Mouse (Mus musculus) liver, embryonic 14.5 days (tissue): ENCODE results near the gene Snrpa1. TPM values are rescaled to one million over a fixed set of nuclear protein-coding genes. Genes with fewer than 3 reads are reported as not detected.

ENCODE experiments used
- ATAC-seq: fragments of 200-750 bp; cut with Nextera tagmentation; 2 replicates; pipeline ENCODE4 v1.8.0; 2017; ENCODE audit warnings: moderate number of reproducible peaks, mild to moderate bottlenecking, moderate library complexity; ENCODE audit not compliant: insufficient read depth
- DNase-seq, 3 experiments: peaks; one replicate each; pipeline ENCODE4 v3.0.0-alpha.2; 2012 to 2013; ENCODE audit warnings: low read depth in 3 of 3, low spot score in 3 of 3
- H3K27ac ChIP-seq: fragments of 300-500 bp; sonication (generic); 2 replicates; pipeline ENCODE4 v1.5.1; 2014; ENCODE audit warnings: moderate library complexity, mild to moderate bottlenecking, control low read depth, inconsistent platforms
- H3K27me3 ChIP-seq: fragments of 300-500 bp; sonication (generic); 2 replicates; pipeline ENCODE4 v1.6.1; 2014; ENCODE audit warnings: mild to moderate bottlenecking, low read length, moderate library complexity; ENCODE audit not compliant: control insufficient read depth, insufficient read depth
- H3K36me3 ChIP-seq: fragments of 300-500 bp; sonication (generic); replicated peaks from 2 replicates; pipeline ENCODE4 v1.6.1; 2014; ENCODE audit warnings: low read depth; ENCODE audit not compliant: control insufficient read depth, insufficient read depth
- H3K4me1 ChIP-seq, 2 experiments: fragments of 200-500 bp in 1 of 2; fragments of 300-500 bp in 1 of 2; sonication (generic) in 1 of 2; replicated peaks; 2 replicates each; pipeline ENCODE4 v1.6.1; 2012 to 2014; ENCODE audit warnings: antibody characterized with exemption in 1 of 2, inconsistent platforms in 1 of 2, low read length in 1 of 2; ENCODE audit not compliant: control insufficient read depth in 2 of 2, insufficient read depth in 2 of 2
- H3K4me2 ChIP-seq: fragments of 300-500 bp; sonication (generic); 2 replicates; pipeline ENCODE4 v1.6.1; 2014; ENCODE audit warnings: low read depth, mild to moderate bottlenecking, control low read depth, moderate library complexity
- H3K4me3 ChIP-seq, 2 experiments: fragments of 200-500 bp in 1 of 2; fragments of 300-500 bp in 1 of 2; sonication (generic) in 1 of 2; 2 replicates each; pipeline ENCODE4 v1.5.1; 2012 to 2014; ENCODE audit warnings: low read depth in 2 of 2, low read length in 2 of 2, mild to moderate bottlenecking in 2 of 2, control low read depth in 1 of 2, inconsistent platforms in 1 of 2, moderate library complexity in 1 of 2; ENCODE audit not compliant: insufficient read depth in 1 of 2
- H3K9ac ChIP-seq: fragments of 300-500 bp; sonication (generic); replicated peaks from 2 replicates; pipeline ENCODE4 v1.6.1; 2014; ENCODE audit warnings: mild to moderate bottlenecking, control low read depth, moderate library complexity
- H3K9me3 ChIP-seq: fragments of 300-500 bp; sonication (generic); 2 replicates; pipeline ENCODE4 v1.6.1; 2016; ENCODE audit warnings: low read length, mixed read lengths; ENCODE audit not compliant: control insufficient read depth
- CTCF ChIP-seq: IDR thresholded peaks from 2 replicates; pipeline ENCODE4 v1.5.1; 2016; ENCODE audit warnings: antibody characterized with exemption, low read depth, control low read depth
- EP300 ChIP-seq: IDR thresholded peaks from 2 replicates; pipeline ENCODE4 v1.6.1; 2016; ENCODE audit warnings: antibody characterized with exemption, low read depth
- whole genome bisulfite sequencing: fragments of 180-500 bp; shearing (Covaris S2); extraction: QIAGEN DNeasy Blood & Tissue Kit; methylation state at CpG from one replicate; pipeline ENCODE4 v1.1.7; 2014; ENCODE audit not compliant: insufficient replicate concordance; 5-methylcytosine and 5-hydroxymethylcytosine counted together
- polyA plus RNA-seq, 2 experiments: library from polyadenylated mRNA; depleted of rRNA in 1 of 2; stranded (reverse) in 1 of 2; unstranded in 1 of 2; fragments of >200 nt; fragmentation: Nextera tagmentation in 1 of 2; extraction: Ambion mirVana in 1 of 2; gene quantifications; 2 replicates each; pipeline versions ENCODE4 v1.2.1 to v1.2.3; 2012 to 2014

Gene Snrpa1
- polyA plus RNA-seq, 2 experiments = 43.9 to 88.4 TPM

GRCm38 (mm10) chr7:66080231-66080613 is 21.4 kb downstream of the Snrpa1 start:
- peaks cover 24% of the 10 kb centered on the region for H3K36me3 ChIP-seq
- peak overlapping the region; percentile 89 for H3K4me2 ChIP-seq
- no peak for ATAC-seq
- H3K4me3 ChIP-seq = peak overlapping the region; percentile 76 to 78
- TF ChIP-seq CTCF (no peak), EP300 (no peak)
- WGBS = 39% methylated on average over 5 of the region's 5 CpGs
- no peak overlapping the region for H3K27ac ChIP-seq
- DNase-seq = no peak
- H3K9me3 ChIP-seq = no peaks in the 10 kb centered on the region
- H3K27me3 ChIP-seq = no peaks in the 10 kb centered on the region
- peak overlapping the region; percentile 68 for H3K9ac ChIP-seq
- H3K4me1 ChIP-seq = peaks cover 10 to 13% of the 10 kb centered on the region in 2 experiments

- DNase-seq (no peak), ATAC-seq (no peak)
- Histone ChIP-seq H3K27me3 (no peaks in the 10 kb centered on the region), H3K36me3 (peaks cover 24% of the 10 kb centered on the region), H3K27ac (no peak overlapping the region), H3K4me1 (peaks cover 7 to 12% of the 10 kb centered on the region in 2 experiments), H3K4me3 (no peak overlapping the region), H3K4me2 (no peak overlapping the region), H3K9ac (no peak overlapping the region), H3K9me3 (no peaks in the 10 kb centered on the region)
- TF ChIP-seq CTCF (no peak), EP300 (no peak)
- 78% methylated on average over 6 of the region's 6 CpGs for WGBS
Measured at GRCm38 (mm10) chr7:66083757-66084156, 25.0 kb downstream of the Snrpa1 start.

- no peak for ATAC-seq
- TF ChIP-seq CTCF (no peak), EP300 (no peak)
- Histone ChIP-seq H3K4me2 (no peak overlapping the region), H3K36me3 (peaks cover 29% of the 10 kb centered on the region), H3K9me3 (no peaks in the 10 kb centered on the region), H3K27me3 (no peaks in the 10 kb centered on the region), H3K9ac (no peak overlapping the region), H3K4me1 (peaks cover 5 to 8% of the 10 kb centered on the region in 2 experiments), H3K4me3 (no peak overlapping the region), H3K27ac (no peak overlapping the region)
- 68% methylated on average over 7 of the region's 7 CpGs for whole genome bisulfite sequencing
- no peak for DNase-seq
Measured at GRCm38 (mm10) chr7:66084546-66084945, 25.7 kb downstream of the Snrpa1 start.

- Histone ChIP-seq H3K4me3 (no peak overlapping the region), H3K27me3 (no peaks in the 10 kb centered on the region), H3K4me2 (no peak overlapping the region), H3K4me1 (no peaks in the 10 kb centered on the region), H3K36me3 (peaks cover 29% of the 10 kb centered on the region), H3K9me3 (no peaks in the 10 kb centered on the region), H3K27ac (no peak overlapping the region), H3K9ac (no peak overlapping the region)
- no peak for DNase-seq
- TF ChIP-seq EP300 = no peak
- no peak for TF ChIP-seq CTCF
- WGBS = 83% methylated on average over 4 of the region's 4 CpGs
- no peak for ATAC-seq
Measured at GRCm38 (mm10) chr7:66087652-66088051, 28.8 kb downstream of the Snrpa1 start.

- Histone ChIP-seq H3K27ac (no peak overlapping the region), H3K9me3 (no peaks in the 10 kb centered on the region), H3K4me2 (no peak overlapping the region), H3K4me3 (no peak overlapping the region), H3K4me1 (no peaks in the 10 kb centered on the region), H3K27me3 (no peaks in the 10 kb centered on the region), H3K9ac (no peak overlapping the region), H3K36me3 (peaks cover 29% of the 10 kb centered on the region)
- no peak for ATAC-seq
- WGBS = 68% methylated on average over 2 of the region's 2 CpGs
- no peak for TF ChIP-seq CTCF
- TF ChIP-seq EP300 = no peak
- DNase-seq = no peak
Measured at GRCm38 (mm10) chr7:66088077-66088476, 29.3 kb downstream of the Snrpa1 start.
